Mouse (Mus musculus): Measurements from ENCODE around the gene Slc2a6. TPM values are rescaled to one million over a fixed set of nuclear protein-coding genes. Genes with fewer than 3 reads are reported as not detected.
A peak's percentile ranks its signal among the peaks of the same experiment; 100 is the strongest.

The Slc2a6 gene
- polyA plus RNA-seq, 1 experiment from 2014 or later, result 10.1 TPM

- 71% methylated on average over 8 of the region's 8 CpGs for WGBS
- H3K27ac ChIP-seq, result no peak overlapping the region
- no peaks in the 10 kb centered on the region for H3K36me3 ChIP-seq (replicated peaks; ENCODE audit: control insufficient read depth, insufficient read depth)
- H3K27me3 ChIP-seq (ENCODE audit: control insufficient read depth, insufficient read depth, low read length), result no peaks in the 10 kb centered on the region
- ATAC-seq (ENCODE audit: low FRiP score) (no peak), DNase-seq (ENCODE audit: low spot score) (no peak)
- no peak overlapping the region for H3K4me3 ChIP-seq (replicated peaks; ENCODE audit: low read length)
- H3K9me3 ChIP-seq (ENCODE audit: control insufficient read depth, low read length), result no peaks in the 10 kb centered on the region
- H3K4me2 ChIP-seq (replicated peaks), result no peak overlapping the region
- no peak overlapping the region for H3K9ac ChIP-seq
- H3K4me1 ChIP-seq (replicated peaks; ENCODE audit: control insufficient read depth, insufficient read depth, low read length), result no peaks in the 10 kb centered on the region
These were observed 14.5 kb upstream of the Slc2a6 start for GRCm38 (mm10) chr2:27042131-27042844.

GRCm38 (mm10) chr2:27039286-27039685, 11.5 kb upstream of the Slc2a6 start:
- H3K27me3 ChIP-seq (ENCODE audit: control insufficient read depth, insufficient read depth, low read length), result no peaks in the 10 kb centered on the region
- DNase-seq (ENCODE audit: low spot score) (no peak), ATAC-seq (ENCODE audit: low FRiP score) (no peak)
- no peak overlapping the region for H3K4me2 ChIP-seq (replicated peaks)
- H3K36me3 ChIP-seq (replicated peaks; ENCODE audit: control insufficient read depth, insufficient read depth), result no peaks in the 10 kb centered on the region
- H3K4me1 ChIP-seq (replicated peaks; ENCODE audit: control insufficient read depth, insufficient read depth, low read length), result no peaks in the 10 kb centered on the region
- no peak overlapping the region for H3K4me3 ChIP-seq (replicated peaks; ENCODE audit: low read length)
- no peak overlapping the region for H3K27ac ChIP-seq
- no peak overlapping the region for H3K9ac ChIP-seq
- 17% methylated on average over 1 of the region's 1 CpGs for WGBS
- no peaks in the 10 kb centered on the region for H3K9me3 ChIP-seq (ENCODE audit: control insufficient read depth, low read length)

- ATAC-seq (ENCODE audit: low FRiP score), result no peak
- peak; percentile 93 for DNase-seq (ENCODE audit: low spot score)
These were observed 10.8 kb upstream of the Slc2a6 start for GRCm38 (mm10) chr2:27038596-27038995.

DNA sequence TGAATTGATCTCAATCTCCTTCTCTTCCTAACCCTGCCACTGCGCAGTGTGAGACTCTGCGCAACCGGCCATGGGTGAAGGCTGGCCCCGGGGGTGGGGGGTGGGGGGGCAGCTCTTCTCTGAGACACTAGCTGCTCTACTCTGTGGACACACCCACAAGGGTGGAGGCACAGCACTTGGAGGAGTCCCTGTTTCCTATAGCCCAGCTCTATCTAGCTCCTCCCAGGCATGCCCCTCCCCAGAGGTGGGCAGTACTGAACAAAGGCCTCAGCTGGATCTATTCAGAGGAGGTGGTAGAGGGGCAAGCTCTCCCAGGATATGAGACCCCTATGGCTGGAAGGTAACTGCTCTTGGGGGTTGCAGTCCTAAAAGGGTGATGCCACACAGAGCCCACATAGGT, 9.2 kb upstream of the Slc2a6 start:
- Histone ChIP-seq H3K9me3 (ENCODE audit: control insufficient read depth, low read length) (no peaks in the 10 kb centered on the region), H3K27me3 (ENCODE audit: control insufficient read depth, insufficient read depth, low read length) (no peaks in the 10 kb centered on the region), H3K36me3 (replicated peaks; ENCODE audit: control insufficient read depth, insufficient read depth) (no peaks in the 10 kb centered on the region), H3K4me2 (replicated peaks) (no peak overlapping the region), H3K4me1 (replicated peaks; ENCODE audit: control insufficient read depth, insufficient read depth, low read length) (no peaks in the 10 kb centered on the region), H3K4me3 (replicated peaks; ENCODE audit: low read length) (no peak overlapping the region), H3K27ac (no peak overlapping the region), H3K9ac (no peak overlapping the region)
- ATAC-seq (ENCODE audit: low FRiP score) (no peak), DNase-seq (ENCODE audit: low spot score) (no peak)
- WGBS, result 51% methylated on average over 4 of the region's 4 CpGs

More at GRCm38 (mm10) chr2:27038596-27038995, 10.8 kb upstream of the Slc2a6 start:
- WGBS, result 6% methylated on average over 3 of the region's 3 CpGs
- no peaks in the 10 kb centered on the region for H3K36me3 ChIP-seq (replicated peaks; ENCODE audit: control insufficient read depth, insufficient read depth)
- no peak overlapping the region for H3K27ac ChIP-seq
- H3K4me1 ChIP-seq (replicated peaks; ENCODE audit: control insufficient read depth, insufficient read depth, low read length), result no peaks in the 10 kb centered on the region
- no peak overlapping the region for H3K4me2 ChIP-seq (replicated peaks)
- no peaks in the 10 kb centered on the region for H3K27me3 ChIP-seq (ENCODE audit: control insufficient read depth, insufficient read depth, low read length)
- H3K9ac ChIP-seq, result no peak overlapping the region
- no peak overlapping the region for H3K4me3 ChIP-seq (replicated peaks; ENCODE audit: low read length)
- no peaks in the 10 kb centered on the region for H3K9me3 ChIP-seq (ENCODE audit: control insufficient read depth, low read length)

DNA sequence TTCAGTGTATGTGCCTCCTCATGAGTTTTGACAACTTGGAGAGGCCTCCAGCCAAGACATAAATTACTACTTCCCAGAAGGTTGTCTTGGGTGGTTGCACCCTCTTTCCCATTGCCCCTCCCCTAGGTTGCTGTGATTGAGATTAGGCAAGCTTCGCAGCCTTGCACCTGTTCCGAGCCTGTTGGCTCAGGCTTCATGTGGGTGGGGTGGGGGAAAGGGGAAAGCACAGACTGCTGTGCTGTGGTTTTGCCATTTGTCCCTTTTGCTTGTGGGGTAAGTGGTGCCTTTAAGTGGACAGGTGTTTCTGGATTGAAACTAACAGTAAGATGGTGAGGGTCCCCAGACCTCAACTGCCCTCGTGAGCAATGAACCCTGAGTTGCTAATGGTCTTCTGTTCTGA, 8.2 kb upstream of the Slc2a6 start:
- 81% methylated on average over 3 of the region's 3 CpGs for WGBS
- no peak overlapping the region for H3K4me3 ChIP-seq (replicated peaks; ENCODE audit: low read length)

DNA sequence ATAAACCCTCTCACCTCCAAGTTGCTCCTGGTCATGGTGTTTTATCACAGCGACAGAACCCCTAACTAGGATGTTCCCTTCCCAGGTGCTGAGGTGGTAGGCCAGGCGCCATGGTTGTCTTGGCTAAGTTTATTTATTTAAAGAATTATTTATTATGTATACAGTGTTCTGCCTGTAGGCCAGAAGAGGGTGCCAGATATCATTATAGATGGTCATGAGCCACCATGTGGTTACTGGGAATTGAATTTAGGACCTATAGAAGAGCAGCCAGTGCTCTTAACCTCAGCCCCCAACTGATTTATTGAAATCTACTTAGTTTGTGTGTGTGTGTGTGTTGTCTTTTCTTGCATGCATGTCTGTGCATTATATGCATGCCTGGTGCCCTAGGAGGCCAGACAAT, 4.6 kb upstream of the Slc2a6 start:
- H3K4me2 ChIP-seq (replicated peaks), result no peak overlapping the region
- peaks cover 5% of the 10 kb centered on the region; the same call in 1 of the 2 replicates for H3K4me1 ChIP-seq (replicated peaks; ENCODE audit: control insufficient read depth, insufficient read depth, low read length)
- no peaks in the 10 kb centered on the region for H3K36me3 ChIP-seq (replicated peaks; ENCODE audit: control insufficient read depth, insufficient read depth)
- no peak overlapping the region for H3K4me3 ChIP-seq (replicated peaks; ENCODE audit: low read length)
- H3K27ac ChIP-seq, result no peak overlapping the region
- no peaks in the 10 kb centered on the region for H3K27me3 ChIP-seq (ENCODE audit: control insufficient read depth, insufficient read depth, low read length)
- no peak overlapping the region for H3K9ac ChIP-seq
- 81% methylated on average over 2 of the region's 2 CpGs for WGBS
- H3K9me3 ChIP-seq (ENCODE audit: control insufficient read depth, low read length), result no peaks in the 10 kb centered on the region
- no peak for DNase-seq (ENCODE audit: low spot score)
- ATAC-seq (ENCODE audit: low FRiP score), result no peak

More for the DNA sequence above, 8.2 kb upstream of the Slc2a6 start:
- no peak for ATAC-seq (ENCODE audit: low FRiP score)
- no peaks in the 10 kb centered on the region for H3K4me1 ChIP-seq (replicated peaks; ENCODE audit: control insufficient read depth, insufficient read depth, low read length)
- no peaks in the 10 kb centered on the region for H3K27me3 ChIP-seq (ENCODE audit: control insufficient read depth, insufficient read depth, low read length)
- H3K9me3 ChIP-seq (ENCODE audit: control insufficient read depth, low read length), result no peaks in the 10 kb centered on the region
- H3K36me3 ChIP-seq (replicated peaks; ENCODE audit: control insufficient read depth, insufficient read depth), result no peaks in the 10 kb centered on the region
- H3K27ac ChIP-seq, result no peak overlapping the region
- no peak for DNase-seq (ENCODE audit: low spot score)
- no peak overlapping the region for H3K4me2 ChIP-seq (replicated peaks)
- no peak overlapping the region for H3K9ac ChIP-seq

- DNase-seq (ENCODE audit: low spot score), result peak; percentile 32
- WGBS, result 74% methylated on average over 4 of the region's 4 CpGs
- no peaks in the 10 kb centered on the region for H3K9me3 ChIP-seq (ENCODE audit: control insufficient read depth, low read length)
- peak overlapping the region; percentile 65 for H3K4me2 ChIP-seq (replicated peaks)
- no peaks in the 10 kb centered on the region for H3K27me3 ChIP-seq (ENCODE audit: control insufficient read depth, insufficient read depth, low read length)
- no peaks in the 10 kb centered on the region; the same call in 1 of the 2 replicates for H3K36me3 ChIP-seq (replicated peaks; ENCODE audit: control insufficient read depth, insufficient read depth)
- peak overlapping the region; percentile 60 for H3K9ac ChIP-seq
- peaks cover 13% of the 10 kb centered on the region; the same call in 1 of the 2 replicates for H3K4me1 ChIP-seq (replicated peaks; ENCODE audit: control insufficient read depth, insufficient read depth, low read length)
- H3K27ac ChIP-seq, result peak overlapping the region; percentile 71; the same call in 1 of the 2 replicates
- no peak for ATAC-seq (ENCODE audit: low FRiP score)
- peak overlapping the region; percentile 36 for H3K4me3 ChIP-seq (replicated peaks; ENCODE audit: low read length)
These were observed 728 bp upstream of the Slc2a6 start for GRCm38 (mm10) chr2:27028437-27029015.

GRCm38 (mm10) chr2:27026857-27027617, 761 bp downstream of the Slc2a6 start:
- H3K4me1 ChIP-seq (replicated peaks; ENCODE audit: control insufficient read depth, insufficient read depth, low read length), result peaks cover 13% of the 10 kb centered on the region; the same call in 1 of the 2 replicates
- DNase-seq (ENCODE audit: low spot score), result no peak
- peak overlapping the region; percentile 36 for H3K4me3 ChIP-seq (replicated peaks; ENCODE audit: low read length)
- H3K27me3 ChIP-seq (ENCODE audit: control insufficient read depth, insufficient read depth, low read length), result no peaks in the 10 kb centered on the region
- peak overlapping the region; percentile 65 for H3K4me2 ChIP-seq (replicated peaks)
- peak overlapping the region; percentile 60 for H3K9ac ChIP-seq
- no peak for ATAC-seq (ENCODE audit: low FRiP score)
- no peaks in the 10 kb centered on the region for H3K9me3 ChIP-seq (ENCODE audit: control insufficient read depth, low read length)
- no peaks in the 10 kb centered on the region; the same call in 1 of the 2 replicates for H3K36me3 ChIP-seq (replicated peaks; ENCODE audit: control insufficient read depth, insufficient read depth)
- peak overlapping the region; percentile 56; the same call in 1 of the 2 replicates for H3K27ac ChIP-seq
- WGBS, result 72% methylated on average over 10 of the region's 10 CpGs

GRCm38 (mm10) chr2:27026332-27026731, 1.5 kb downstream of the Slc2a6 start:
- H3K27ac ChIP-seq, result no peak overlapping the region
- H3K4me3 ChIP-seq (replicated peaks; ENCODE audit: low read length), result no peak overlapping the region
- H3K4me1 ChIP-seq (replicated peaks; ENCODE audit: control insufficient read depth, insufficient read depth, low read length), result peaks cover 13% of the 10 kb centered on the region; the same call in 1 of the 2 replicates
- DNase-seq (ENCODE audit: low spot score) (no peak), ATAC-seq (ENCODE audit: low FRiP score) (no peak)
- H3K27me3 ChIP-seq (ENCODE audit: control insufficient read depth, insufficient read depth, low read length), result no peaks in the 10 kb centered on the region
- 87% methylated on average over 3 of the region's 3 CpGs for WGBS
- H3K9ac ChIP-seq, result 0 out of 2 replicates have a peak overlapping the region, but pooled peaks have one; percentile 60
- no peaks in the 10 kb centered on the region; the same call in 1 of the 2 replicates for H3K36me3 ChIP-seq (replicated peaks; ENCODE audit: control insufficient read depth, insufficient read depth)
- peak overlapping the region; percentile 65 for H3K4me2 ChIP-seq (replicated peaks)
- no peaks in the 10 kb centered on the region for H3K9me3 ChIP-seq (ENCODE audit: control insufficient read depth, low read length)

Measured in hindbrain, embryonic 14.5 days (tissue).